In genomic region chr2:153425998-153426670, GRCm38 (mm10) we compare ENCODE assay signal across 7 mouse cellular contexts.
A peak's percentile ranks its signal among the peaks of the same experiment; 100 is the strongest.
DNase-seq lines count a peak whose midpoint lies in the region; ATAC-seq and TF ChIP-seq lines count a peak whose summit lies in the region.

No protein-coding gene starts in this region.

- peaks cover 4% of the 10 kb centered on the region; the same call in 1 of the 2 replicates for H3K36me3 ChIP-seq in lung, postnatal 0 days (ENCODE audit: insufficient read depth, low read length)
- H3K36me3 ChIP-seq in limb, embryonic 13.5 days = peaks cover 65% of the 10 kb centered on the region
- H3K36me3 ChIP-seq in stomach, embryonic 16.5 days (ENCODE audit: control insufficient read depth, insufficient read depth, low read length) = no peaks in the 10 kb centered on the region

- no peak overlapping the region for H3K4me2 ChIP-seq in lung, postnatal 0 days (replicated peaks; ENCODE audit: low read depth, low read length)
- H3K4me2 ChIP-seq in limb, embryonic 13.5 days (replicated peaks) = no peak overlapping the region
- no peak overlapping the region for H3K4me2 ChIP-seq in stomach, embryonic 16.5 days (ENCODE audit: low read depth, low read length)

- peaks cover 35% of the 10 kb centered on the region for H3K4me1 ChIP-seq in lung, postnatal 0 days (ENCODE audit: insufficient read depth, low read depth, low read length)
- peaks cover 31% of the 10 kb centered on the region for H3K4me1 ChIP-seq in limb, embryonic 13.5 days
- H3K4me1 ChIP-seq in stomach, embryonic 16.5 days (ENCODE audit: control insufficient read depth, insufficient read depth, low read length) = peaks cover 26% of the 10 kb centered on the region; the same call in 1 of the 2 replicates

- DNase-seq in lung, postnatal 0 days (ENCODE audit: low spot score) = no peak
- no peak for DNase-seq in lung, postnatal 4 days
- DNase-seq in frontal cortex, postnatal 14 days (ENCODE audit: low spot score in 2 of 2) = peak; percentile 41 to 58
- DNase-seq in natural killer cell, adult 2 months (ENCODE audit: low spot score in 2 of 2) = no peak
- DNase-seq in gastrocnemius, adult 8-10 months (ENCODE audit: low spot score in 2 of 2) = no peak

- H3K27me3 ChIP-seq in lung, postnatal 0 days (replicated peaks; ENCODE audit: insufficient read depth, low read length) = no peaks in the 10 kb centered on the region
- no peaks in the 10 kb centered on the region for H3K27me3 ChIP-seq in limb, embryonic 13.5 days
- no peaks in the 10 kb centered on the region for H3K27me3 ChIP-seq in stomach, embryonic 16.5 days (ENCODE audit: control insufficient read depth, insufficient read depth, low read length)

- no peak overlapping the region for H3K4me3 ChIP-seq in lung, postnatal 0 days (ENCODE audit: low read depth, low read length)
- H3K4me3 ChIP-seq in limb, embryonic 13.5 days = no peak overlapping the region
- no peak overlapping the region for H3K4me3 ChIP-seq in stomach, embryonic 16.5 days (replicated peaks; ENCODE audit: low read length)

- no peak overlapping the region for H3K9ac ChIP-seq in lung, postnatal 0 days (replicated peaks; ENCODE audit: low read depth)
- no peak overlapping the region for H3K9ac ChIP-seq in limb, embryonic 13.5 days
- H3K9ac ChIP-seq in stomach, embryonic 16.5 days (ENCODE audit: low read length) = 0 out of 2 replicates have a peak overlapping the region, but pooled peaks have one; percentile 28

- no peak for TF ChIP-seq EP300 in lung, postnatal 0 days (IDR thresholded peaks at IDR 0.05)

- TF ChIP-seq CTCF in lung, postnatal 0 days (IDR thresholded peaks at IDR 0.05) = no peak

- no peak for ATAC-seq in lung, postnatal 0 days
- ATAC-seq in limb, embryonic 13.5 days (ENCODE audit: low FRiP score, low read depth) = no peak
- 0 out of 2 replicates have a peak, but pooled peaks have one; percentile 30 for ATAC-seq in stomach, embryonic 16.5 days (ENCODE audit: insufficient read depth, low FRiP score)

- 49% methylated on average over 9 of the region's 9 CpGs for WGBS in lung, postnatal 0 days
- WGBS in limb, embryonic 13.5 days = 66% methylated on average over 9 of the region's 9 CpGs
- WGBS in stomach, embryonic 16.5 days = 46% methylated on average over 9 of the region's 9 CpGs

- H3K9me3 ChIP-seq in lung, postnatal 0 days (ENCODE audit: low read length) = no peaks in the 10 kb centered on the region
- H3K9me3 ChIP-seq in limb, embryonic 13.5 days = no peaks in the 10 kb centered on the region
- H3K9me3 ChIP-seq in stomach, embryonic 16.5 days (replicated peaks; ENCODE audit: control insufficient read depth, low read length) = no peaks in the 10 kb centered on the region

- 0 out of 2 replicates have a peak overlapping the region, but pooled peaks have one; percentile 3 for H3K27ac ChIP-seq in lung, postnatal 0 days (ENCODE audit: low read length)
- peak overlapping the region; percentile 39; the same call in 1 of the 2 replicates for H3K27ac ChIP-seq in limb, embryonic 13.5 days
- peak overlapping the region; percentile 71 for H3K27ac ChIP-seq in stomach, embryonic 16.5 days (ENCODE audit: low read length)

Comparison
In these comparisons a context has a peak if more than half of its experiments do, and no peak if none do; other contexts are left out.
1. DNase-seq: peak in frontal cortex, postnatal 14 days (2 of 2); none in lung, postnatal 0 days (single experiment), lung, postnatal 4 days (0 of 2), natural killer cell, adult 2 months (0 of 2) and gastrocnemius, adult 8-10 months (0 of 2).
2. H3K27ac ChIP-seq: peak in every context shown above with its lines; median percentile 71 in stomach, embryonic 16.5 days; 39 in limb, embryonic 13.5 days; 3 in lung, postnatal 0 days.